Mouse (Mus musculus) erythroblast, embryonic 14.5 days (primary cell): ENCODE results near the gene Ank3.

Experiments used
- GATA1 ChIP-seq: IDR thresholded peaks from 2 replicates; pipeline ENCODE4 v1.6.1; 2012; ENCODE audit warnings: low read length, inconsistent platforms, mixed read lengths
- TAL1 ChIP-seq: IDR thresholded peaks from 3 replicates; pipeline ENCODE4 v1.6.1; 2012; ENCODE audit warnings: low read length, inconsistent platforms, mixed read lengths

- TF ChIP-seq GATA1 (no peak), TAL1 (no peak)
These were observed 268.9 kb downstream of the Ank3 start for GRCm38 (mm10) chr10:69667482-69667881.
